Mouse (Mus musculus) erythroblast, adult 5-6 weeks (primary cell): ENCODE results near the gene Lpcat3. TPM values are rescaled to one million over a fixed set of nuclear protein-coding genes. Genes with fewer than 3 reads are reported as not detected.
"Not testable (repeated sequence)": the region's sequence is repeated elsewhere in the genome, so short reads cannot be mapped to it uniquely, and the experiment has no call there.

Experiments
- ATAC-seq: replicated peaks from 2 replicates; pipeline ENCODE4 v1.8.0; 2016; ENCODE audit warnings: moderate number of reproducible peaks, mild to moderate bottlenecking, moderate TSS enrichment, inconsistent platforms; ENCODE audit not compliant: poor library complexity, low FRiP score, severe bottlenecking
- total RNA-seq, 2 experiments: library from RNA; stranded (forward) in 1 of 2; stranded (reverse) in 1 of 2; fragments of 150-400 nt in 1 of 2; fragments of 200-764, 138-1000 nt in 1 of 2; gene quantifications; 2 replicates each; pipeline versions ENCODE4 v1.2.3 to v1.2.4; 2015 to 2017; ENCODE audit warnings: low replicate concordance in 2 of 2

The Lpcat3 gene
- total RNA-seq (2015; ENCODE audit: low replicate concordance): 118 and 141 TPM in 2 replicates
- 81.5 and 135 TPM in 2 replicates for total RNA-seq (2017; ENCODE audit: low replicate concordance)

DNA sequence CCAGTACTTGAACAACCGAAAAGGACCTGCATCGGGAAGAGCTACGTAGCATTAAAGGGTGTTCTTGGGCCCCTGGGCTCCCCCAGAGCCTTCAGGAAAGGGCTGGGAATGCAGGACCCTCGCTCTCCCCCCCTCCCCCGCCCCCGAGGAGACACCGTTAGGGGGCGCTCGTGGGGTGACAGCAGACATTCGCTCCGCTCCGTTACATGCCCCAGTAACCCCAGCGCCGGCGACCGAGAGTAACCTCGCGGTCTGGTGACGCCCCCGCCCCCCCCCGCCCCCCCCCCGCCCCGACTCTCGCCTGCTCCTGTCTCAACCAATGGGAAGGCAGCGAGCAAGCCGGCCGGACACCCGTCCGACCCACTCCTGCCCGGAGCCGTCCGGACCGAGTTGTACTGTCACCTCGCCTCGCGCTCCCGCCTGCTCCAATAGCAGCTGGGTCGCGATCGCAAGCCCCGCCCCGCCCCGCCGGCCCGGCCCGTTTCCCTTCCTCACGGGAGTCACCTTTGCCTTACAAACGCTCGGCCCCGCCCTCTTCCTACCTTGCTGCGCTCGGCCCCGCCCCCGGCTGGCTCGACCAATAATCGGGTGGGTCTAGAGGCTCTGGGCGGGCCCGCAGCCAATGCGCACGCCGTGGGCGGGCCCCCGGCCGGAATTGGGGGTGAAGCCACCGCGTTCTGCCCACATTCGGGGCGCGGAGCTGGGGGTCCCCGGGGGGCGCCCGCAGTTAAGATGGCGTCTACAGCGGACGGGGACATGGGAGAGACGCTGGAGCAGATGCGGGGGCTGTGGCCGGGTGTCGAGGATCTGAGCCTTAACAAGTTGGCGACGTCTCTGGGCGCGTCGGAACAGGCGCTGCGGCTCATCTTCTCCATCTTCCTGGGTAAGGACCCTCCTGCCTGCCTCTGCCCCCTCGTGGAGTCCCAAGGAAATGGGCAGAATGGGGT is at the start of gene Lpcat3:
TSS of gene Lpcat3 (plus strand) at position 551 of the 947 bp plus-strand sequence.
- peak; percentile 91 for ATAC-seq

DNA sequence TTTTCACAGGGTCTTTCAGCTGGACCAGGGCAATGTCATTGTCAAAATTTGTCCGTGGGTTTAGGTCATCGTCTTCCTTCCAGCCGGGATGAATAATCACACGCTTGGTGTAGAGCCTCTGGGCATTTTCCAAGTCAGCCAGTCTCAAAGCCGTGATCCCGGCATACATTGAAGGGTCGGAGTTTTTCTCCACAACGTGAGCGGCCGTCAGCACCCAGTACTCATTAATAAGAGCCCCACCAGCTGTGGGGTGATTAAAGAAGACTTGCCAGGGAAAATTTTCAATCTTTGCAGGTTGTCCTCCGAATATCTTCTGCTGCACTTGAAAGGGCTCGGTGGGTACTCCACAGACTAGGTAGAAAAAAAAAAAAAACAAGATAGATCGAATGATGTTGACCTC is 37.2 kb upstream of the Lpcat3 start:
- ATAC-seq: no peak

DNA sequence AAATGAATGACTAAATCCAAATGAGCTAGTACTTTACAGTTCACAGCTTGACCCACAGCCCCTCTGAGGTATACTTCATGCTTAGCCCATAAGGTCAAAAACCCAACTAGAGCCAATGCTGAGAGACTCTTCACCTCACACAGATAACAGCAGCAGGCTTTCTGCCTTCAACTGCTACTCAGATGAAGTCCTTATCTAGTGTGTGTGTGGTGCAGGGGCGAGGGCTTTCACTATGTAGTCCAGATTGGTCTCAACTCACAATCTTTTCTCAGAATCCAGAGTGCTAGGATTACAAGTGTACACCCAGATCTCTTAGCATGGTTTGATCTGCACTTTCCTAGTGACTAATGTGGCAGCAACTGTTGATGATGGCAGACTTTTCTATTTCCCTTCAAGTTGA is 36.6 kb upstream of the Lpcat3 start:
- not testable (repeated sequence) for ATAC-seq

- ATAC-seq: no peak
These were observed 32.1 kb upstream of the Lpcat3 start for GRCm38 (mm10) chr6:124630763-124631162.

DNA sequence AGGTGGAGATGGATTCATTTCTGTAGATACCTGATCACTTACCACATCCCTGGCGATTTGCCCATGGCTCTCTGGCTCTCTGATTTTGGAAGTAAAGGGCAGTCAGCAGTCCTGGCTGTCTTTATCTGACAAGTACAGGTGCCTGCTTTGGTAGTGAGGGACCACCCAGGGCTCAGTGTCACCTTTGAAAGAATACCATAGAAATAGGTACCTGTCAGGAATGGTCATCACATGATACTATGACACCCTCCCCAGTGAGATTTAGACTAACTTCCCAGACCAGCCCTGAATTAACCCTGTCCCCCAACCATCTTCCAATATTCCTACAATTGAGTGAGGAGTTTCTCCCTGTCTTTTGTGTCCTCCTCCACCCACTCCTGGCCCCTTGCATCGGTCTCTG is 26.8 kb upstream of the Lpcat3 start, which contains the start of gene C1s2:
TSS of gene C1s2 (minus strand) at position 101 of the 400 bp plus-strand sequence.
- ATAC-seq: not testable (repeated sequence)

DNA sequence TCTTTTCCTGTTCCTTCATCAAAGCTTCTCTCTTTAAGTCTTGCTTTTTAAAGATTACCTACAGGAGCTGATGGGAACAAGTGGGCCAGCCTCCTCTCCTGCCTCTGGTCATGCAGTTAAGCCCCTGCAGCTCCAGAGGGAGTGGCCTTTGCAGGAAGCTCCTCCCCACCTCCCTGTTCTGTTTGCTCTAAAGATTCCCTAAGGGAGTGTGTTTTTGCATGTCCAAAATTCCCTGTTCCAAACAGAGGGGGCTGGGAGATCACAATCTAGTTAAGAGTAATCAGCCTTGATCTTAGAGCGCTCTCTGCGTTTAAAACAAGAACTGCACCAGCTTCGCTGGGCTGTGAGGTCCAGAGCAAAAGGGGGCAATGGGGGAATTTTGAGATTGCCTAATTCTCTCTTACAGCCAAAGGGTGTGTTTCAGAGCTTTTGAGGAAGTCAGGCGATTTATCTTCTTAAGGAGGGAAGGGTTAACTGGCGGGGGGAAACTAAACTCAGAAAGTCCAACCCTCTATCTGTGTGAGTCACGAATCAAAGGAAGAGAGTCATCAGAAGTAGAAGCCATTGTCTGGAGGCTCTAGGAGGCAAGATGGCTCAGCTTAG is 25.9 kb upstream of the Lpcat3 start:
- not testable (repeated sequence) for ATAC-seq

DNA sequence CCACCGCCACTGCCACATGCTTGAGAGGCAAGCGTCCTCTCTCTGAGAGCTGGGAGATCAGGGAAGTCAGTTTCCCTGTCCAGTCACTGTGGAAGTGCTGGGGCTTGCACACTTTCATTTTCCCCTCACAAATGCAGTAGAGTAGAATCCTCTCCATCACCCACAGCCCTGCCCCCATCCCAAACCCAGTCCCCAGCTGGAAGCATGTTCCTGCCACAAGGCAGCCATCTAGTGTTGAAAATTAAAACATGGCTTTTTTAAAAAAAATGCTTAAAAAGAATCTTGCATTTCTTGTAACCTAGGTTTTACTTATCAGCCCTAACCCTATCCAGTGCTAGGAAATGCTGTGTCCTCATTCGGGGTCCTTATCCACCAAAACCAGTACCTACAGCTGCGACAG is 22.8 kb upstream of the Lpcat3 start:
- no peak for ATAC-seq

DNA sequence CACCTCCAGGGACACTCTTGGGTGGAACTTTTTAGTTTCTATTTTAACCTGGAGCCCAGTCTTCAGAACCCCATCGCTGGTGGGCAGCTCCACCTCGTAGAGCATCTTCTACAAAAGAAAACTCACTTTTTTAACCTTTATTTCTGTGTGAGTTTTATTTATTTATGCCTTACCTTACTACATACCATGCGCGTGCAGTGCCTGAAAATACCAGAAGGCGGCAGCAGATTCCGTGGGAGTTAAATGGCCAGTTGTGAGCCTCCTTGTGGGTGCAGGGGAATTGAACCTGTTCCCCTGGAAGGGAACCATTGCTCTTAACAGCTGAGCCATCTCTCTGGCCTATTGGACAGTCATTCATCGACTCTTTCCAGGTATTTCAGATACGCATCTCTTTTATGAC is 21.8 kb upstream of the Lpcat3 start:
- ATAC-seq: peak; percentile 65

DNA sequence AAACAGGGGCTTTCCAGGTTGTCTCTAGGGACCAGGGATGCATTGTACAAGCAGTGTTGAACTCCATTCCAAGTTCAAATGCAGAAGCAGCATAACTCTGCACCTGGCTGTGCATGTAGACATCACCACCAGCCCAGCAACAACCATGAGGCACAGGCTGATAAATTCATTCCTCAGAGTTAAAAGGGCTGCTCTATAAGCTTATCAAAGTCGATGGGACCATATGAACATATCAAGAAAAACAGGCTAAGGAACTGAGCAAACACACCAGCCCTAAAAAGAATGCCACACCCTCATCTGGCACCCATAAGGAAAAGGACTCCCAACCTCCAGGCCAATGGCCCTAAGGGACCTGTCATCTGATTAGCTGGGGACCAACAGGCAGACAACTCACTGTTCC is 16.4 kb upstream of the Lpcat3 start:
- peak; percentile 85 for ATAC-seq

DNA sequence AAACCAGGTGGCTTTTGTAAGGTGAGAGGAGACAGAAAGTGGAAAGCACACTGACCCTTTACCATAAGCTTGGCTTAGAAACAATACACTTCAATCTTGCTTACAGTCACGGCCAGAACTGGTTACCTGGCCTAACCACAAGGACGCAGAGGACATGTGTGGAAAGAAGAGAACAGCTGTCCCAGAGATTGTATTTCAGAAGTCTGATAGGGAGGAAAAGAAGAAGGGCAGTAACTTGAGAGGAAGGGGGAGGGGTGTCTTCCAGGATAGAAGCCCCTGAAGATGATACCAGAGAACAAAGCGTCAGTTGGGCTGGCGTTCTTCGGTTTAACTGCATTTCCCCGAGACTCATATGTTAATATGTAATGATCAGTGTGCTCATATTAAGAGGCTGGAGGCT is 6.9 kb upstream of the Lpcat3 start:
- no peak for ATAC-seq

DNA sequence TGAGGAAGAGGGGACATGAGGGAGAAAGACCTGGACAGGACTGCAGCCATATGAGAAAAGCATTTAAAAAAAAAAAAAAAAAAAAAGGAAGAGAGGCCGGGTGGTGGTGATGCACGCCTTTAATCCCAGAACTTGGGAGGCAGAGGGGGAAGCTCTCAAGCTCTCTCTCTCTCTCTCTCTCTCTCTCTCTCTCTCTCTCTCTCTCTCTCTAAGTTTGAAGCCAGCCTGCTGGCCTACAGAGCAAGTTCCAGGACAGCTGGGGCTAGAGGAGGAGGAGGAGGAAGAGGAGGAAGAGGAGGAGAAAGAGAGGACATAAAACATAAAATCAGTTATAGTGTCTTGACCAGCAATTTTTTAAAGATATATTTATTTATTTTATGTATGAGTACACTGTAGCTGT is 4.8 kb upstream of the Lpcat3 start:
- ATAC-seq: no peak

- no peak for ATAC-seq
These were observed 1.5 kb upstream of the Lpcat3 start for GRCm38 (mm10) chr6:124661156-124661806.

DNA sequence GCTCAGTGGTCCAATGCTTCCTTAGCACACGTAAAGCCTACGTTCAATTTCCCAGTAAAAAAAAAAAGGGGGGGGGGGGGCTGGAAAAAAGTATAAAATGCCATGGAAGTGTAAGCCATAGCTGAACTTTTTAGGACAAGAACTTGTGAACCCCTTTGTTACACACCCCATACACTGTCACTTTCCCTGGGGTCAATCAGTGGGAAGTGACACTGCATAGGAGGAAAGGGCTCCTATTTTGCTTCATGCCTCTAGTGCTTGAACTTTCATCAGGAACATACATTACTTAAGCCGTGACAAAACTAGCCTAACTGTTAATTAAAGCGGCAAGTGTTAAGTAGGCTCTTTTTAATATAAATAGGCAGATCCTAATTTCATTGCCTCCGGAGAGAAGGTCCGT is 832 bp upstream of the Lpcat3 start:
- no peak for ATAC-seq

DNA sequence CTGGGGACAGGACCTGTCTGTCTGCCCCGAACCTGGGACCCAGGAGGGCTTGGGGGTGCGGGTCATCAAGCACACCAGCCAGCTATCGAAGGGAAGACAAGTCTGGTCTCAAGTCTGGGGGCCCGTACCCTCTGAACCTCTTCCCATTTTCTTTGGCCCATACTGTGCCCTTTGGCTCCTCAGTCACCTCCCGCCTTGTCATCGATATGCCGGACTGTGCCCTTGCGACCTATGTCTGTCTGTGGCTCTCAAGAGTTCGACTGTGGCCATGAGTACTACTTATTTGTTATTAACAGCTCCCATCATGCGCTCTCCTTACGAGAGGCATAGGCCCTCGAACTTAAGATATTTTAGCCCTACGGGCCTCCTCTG is 583 bp downstream of the Lpcat3 start:
- no peak; the same call in 1 of the 2 replicates for ATAC-seq

DNA sequence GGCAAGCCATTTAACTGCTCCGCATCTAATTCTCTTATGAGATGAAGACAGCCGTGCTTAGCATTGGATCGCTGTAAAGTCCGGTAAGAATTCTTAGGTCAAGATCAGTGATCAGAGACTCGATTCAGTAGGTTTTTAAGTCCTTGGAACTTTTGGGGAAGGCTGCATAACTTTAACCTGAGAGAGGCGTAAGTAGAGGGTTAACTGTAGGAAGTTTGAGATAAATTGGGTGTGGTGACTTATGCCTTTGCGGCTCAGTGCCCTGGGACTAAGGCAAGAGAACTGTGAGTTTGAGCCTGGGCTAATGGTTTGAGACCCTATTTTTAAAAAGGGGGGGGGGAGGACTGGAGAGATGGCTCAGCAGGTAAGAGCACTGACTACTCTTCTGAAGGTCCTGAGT is 1.4 kb downstream of the Lpcat3 start:
- ATAC-seq: peak; percentile 49; the same call in 1 of the 2 replicates

DNA sequence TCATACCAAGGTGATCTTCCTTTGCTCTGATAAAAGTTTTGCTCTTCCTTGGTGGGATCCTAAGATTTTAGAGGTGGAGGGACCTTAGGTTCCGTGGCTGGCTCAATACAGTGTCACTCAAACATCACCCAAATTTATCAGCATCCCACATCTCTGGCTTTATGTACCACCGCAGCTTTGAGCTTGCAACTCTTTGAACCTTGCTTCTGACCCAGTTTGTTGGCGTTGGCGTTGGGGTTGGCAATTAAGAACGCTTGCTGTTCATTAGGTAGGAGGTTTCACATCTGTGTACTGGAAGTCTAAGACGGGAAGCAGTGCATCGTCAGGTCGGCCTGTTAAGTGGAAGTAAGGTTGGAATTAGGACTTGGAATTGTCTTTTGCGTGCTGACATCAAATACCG is 2.2 kb downstream of the Lpcat3 start:
- ATAC-seq: no peak

- ATAC-seq: no peak
These were observed 6.5 kb downstream of the Lpcat3 start for GRCm38 (mm10) chr6:124669234-124669859.

DNA sequence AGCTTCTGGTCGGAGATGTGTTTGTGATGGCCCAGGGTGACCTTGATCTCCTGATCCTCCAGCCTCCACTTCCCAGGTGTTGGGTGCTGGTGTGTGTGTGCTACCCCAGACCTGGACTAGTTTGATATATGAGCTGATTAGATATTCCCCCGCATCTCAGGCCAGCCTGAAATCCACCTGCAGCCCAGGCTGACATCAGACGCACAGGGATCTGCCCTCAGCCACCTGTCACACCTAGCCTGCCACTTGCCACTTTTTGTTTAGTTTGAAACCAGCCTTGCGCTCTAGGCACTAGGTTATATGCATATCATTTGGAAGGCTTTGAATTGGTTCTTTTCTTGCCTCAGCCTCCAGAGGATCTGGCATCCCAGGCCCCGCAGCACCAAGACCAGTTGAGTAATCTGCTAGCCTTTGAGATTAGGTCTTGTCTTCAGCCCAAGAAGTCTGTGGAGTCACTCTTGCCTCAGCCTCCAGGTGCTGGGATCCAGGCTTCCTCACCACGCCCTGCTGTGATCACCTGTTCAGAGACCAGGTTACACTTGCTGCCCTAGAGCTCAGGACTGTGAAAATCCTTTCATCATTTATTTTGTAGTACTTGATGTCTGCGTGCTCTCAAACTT is 7.6 kb downstream of the Lpcat3 start:
- ATAC-seq: no peak

DNA sequence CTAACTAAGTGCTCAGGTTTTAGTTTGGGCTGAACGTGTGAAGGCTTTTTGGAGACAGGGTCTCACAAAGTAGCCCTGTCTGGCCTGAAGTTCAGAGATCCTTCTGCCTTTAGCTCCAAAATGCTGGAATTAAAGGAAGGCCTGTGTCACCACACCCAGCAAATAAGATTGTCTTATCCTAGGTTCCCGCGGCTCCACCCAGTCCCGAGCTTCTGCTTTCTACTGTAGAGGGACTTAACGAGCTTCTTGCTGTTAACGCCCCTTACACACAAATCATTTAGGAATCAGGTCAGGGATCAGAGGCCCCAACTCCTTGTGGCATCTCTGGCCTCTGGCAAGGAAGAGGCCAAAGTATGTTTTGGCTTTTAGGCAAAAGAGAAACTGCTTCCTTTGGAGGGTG is 9.3 kb downstream of the Lpcat3 start:
- no peak for ATAC-seq

- no peak for ATAC-seq
These were observed 10.8 kb downstream of the Lpcat3 start for GRCm38 (mm10) chr6:124673619-124674018.
